Mouse (Mus musculus) layer of hippocampus, postnatal 10 days (tissue): ENCODE results near the gene Nras. TPM values are rescaled to one million over a fixed set of nuclear protein-coding genes. Genes with fewer than 3 reads are reported as not detected.

Source experiments
- DNase-seq, 2 experiments: peaks; one replicate each; pipeline ENCODE4 v3.0.0; 2021; ENCODE audit warnings: low spot score in 2 of 2
- total RNA-seq, 2 experiments: library from RNA; stranded (reverse); gene quantifications; 2 replicates each; pipeline ENCODE4 v1.2.3; 2021

Gene Nras
- total RNA-seq, 2 experiments from 2014 or later, result 122 to 163 TPM

GRCm38 (mm10) chr3:103091753-103092152 is 33.7 kb downstream of the Nras start:
- no peak for DNase-seq

DNA sequence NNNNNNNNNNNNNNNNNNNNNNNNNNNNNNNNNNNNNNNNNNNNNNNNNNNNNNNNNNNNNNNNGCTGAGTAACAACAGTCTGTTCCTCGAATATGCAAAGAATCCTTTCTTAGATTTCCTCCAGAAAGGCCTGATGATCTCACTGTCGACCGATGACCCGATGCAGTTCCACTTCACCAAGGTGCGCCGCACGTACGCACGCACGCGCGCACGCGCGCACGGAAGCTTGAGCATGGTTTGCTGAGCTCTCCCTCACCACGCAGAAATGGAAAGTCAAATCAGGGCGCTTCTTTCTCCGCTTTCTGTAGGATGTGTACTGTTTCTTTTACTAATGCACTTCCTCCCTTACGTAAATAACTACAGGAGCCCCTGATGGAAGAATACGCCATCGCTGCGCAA is 40.6 kb downstream of the Nras start:
- DNase-seq, result no peak

DNA sequence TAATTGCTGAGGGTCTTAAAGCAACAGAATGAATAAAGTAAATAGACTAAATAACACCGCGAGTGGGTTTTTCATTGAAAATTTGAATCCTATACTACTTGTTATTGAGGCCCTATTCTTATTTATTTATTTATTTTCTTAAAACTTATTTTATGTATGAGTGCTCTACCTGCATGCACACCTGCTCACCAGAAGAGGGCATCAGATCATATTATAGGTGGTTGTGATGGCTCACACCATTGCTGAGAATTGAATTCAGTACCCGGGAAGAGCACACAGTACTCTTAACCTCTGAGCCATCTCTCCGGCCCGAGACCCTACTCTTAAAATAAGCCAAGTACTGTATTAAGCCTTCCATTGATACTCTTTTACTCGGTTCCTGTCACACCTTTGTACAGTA is 41.6 kb downstream of the Nras start:
- DNase-seq, result no peak

- no peak for DNase-seq
Measured at GRCm38 (mm10) chr3:103100735-103101134, 42.6 kb downstream of the Nras start.

DNA sequence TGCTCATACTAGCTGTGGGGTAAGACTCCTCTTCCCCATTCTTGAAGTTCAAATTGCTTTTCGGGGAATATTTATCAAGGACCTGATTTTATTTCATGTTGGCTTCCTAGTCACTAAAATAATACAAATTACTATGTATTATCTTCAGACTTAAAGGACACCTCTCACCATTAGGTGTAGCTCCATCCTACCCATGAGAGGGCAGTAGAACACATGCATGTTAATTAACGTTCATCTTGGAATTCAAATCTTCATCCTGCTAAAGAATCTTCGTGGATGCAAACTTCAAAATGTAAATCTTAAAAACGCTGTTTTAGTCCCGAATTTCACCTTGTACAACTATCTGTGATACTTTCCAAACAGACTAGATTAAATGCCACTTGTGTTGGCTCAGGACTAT is 43.1 kb downstream of the Nras start:
- no peak for DNase-seq

DNA sequence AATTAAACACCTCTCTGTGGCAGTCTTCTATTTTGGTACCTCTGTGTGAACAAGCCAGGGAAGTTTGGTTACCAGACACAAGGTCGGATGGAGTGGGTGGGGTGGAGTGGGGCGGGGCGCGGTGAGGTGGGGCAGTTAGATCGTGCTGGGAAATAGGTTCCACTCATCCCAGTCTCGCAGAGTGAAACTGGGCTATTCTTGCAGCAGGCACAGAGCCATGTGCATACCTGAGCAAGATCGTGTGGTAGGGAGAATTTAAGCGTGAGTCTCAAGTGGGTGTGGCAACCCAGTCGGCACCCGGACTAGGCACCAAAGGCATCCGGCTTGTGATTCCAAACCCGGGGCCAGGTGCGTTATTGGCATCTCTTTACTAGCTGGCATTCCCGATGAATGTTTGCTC is 43.8 kb downstream of the Nras start:
- DNase-seq, result no peak

GRCm38 (mm10) chr3:103102454-103103390 is 44.6 kb downstream of the Nras start, which contains the start of gene Dennd2c:
TSS of gene Dennd2c (plus strand) at chr3:103102604.
- DNase-seq, result peak; percentile 83 to 86

DNA sequence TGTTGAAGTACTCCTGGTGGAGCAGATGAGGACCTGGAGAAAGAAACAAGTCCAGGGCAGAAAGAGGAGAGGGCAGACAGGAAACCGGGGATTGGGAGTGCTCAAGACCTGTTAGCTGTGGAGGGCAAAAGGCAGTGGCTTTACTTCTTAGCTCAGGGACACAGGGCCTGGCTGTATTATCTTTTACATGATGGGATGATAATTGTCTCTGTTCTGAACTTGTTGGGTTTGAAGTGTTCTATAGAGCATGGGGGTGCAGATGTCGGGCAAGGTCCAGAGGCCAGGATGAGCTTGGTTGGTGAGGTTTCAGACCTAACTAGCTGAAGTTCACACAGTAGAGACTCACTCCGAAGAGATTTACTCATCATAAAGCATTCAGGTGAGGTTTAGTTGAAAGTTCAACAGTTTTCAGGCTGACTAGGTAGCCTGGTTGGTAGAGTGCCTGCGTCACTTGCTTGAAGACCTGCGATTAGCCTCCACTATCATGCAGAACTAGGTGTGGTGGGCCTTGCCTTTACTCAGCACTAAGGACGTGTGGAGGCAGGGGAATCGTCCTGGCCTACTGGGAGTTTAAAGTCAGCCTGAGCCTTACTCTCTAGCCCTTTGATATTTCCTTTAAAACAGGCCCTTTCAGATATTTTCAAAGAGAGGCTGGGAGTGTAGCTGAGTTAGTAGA is 49.6 kb downstream of the Nras start:
- DNase-seq, result no peak

- no peak for DNase-seq
Measured at GRCm38 (mm10) chr3:103112216-103112615, 54.1 kb downstream of the Nras start.

Other genes with a start within 250 kb of the Nras start
- gene Sycp1, start 122.2 kb upstream of the Nras start, total RNA-seq, result not detected
- not detected for gene Nr1h5, start 94.2 kb upstream of the Nras start, total RNA-seq
- gene Sike1, start 62.6 kb upstream of the Nras start, total RNA-seq, result 100 to 1,000 TPM in 1 of 2 experiments, 10 to 100 TPM in 1; 90.6 to 101 TPM
- 100 to 1,000 TPM; 283 to 289 TPM for gene Csde1, start 37.9 kb upstream of the Nras start, total RNA-seq
- gene Ampd1, start 15.7 kb downstream of the Nras start, total RNA-seq, result not detected
- 1 to 10 TPM in 1 of 2 experiments, under 1 TPM in 1; 0.89 to 1.3 TPM for gene Dennd2c, start 44.3 kb downstream of the Nras start, total RNA-seq
- 10 to 100 TPM; 75.0 to 79.2 TPM for gene Bcas2, start 113.4 kb downstream of the Nras start, total RNA-seq
- gene Trim33, start 221.0 kb downstream of the Nras start, total RNA-seq, result 10 to 100 TPM; 54.4 to 56.4 TPM